Mouse (Mus musculus): ENCODE measurements around the gene Map3k19.
A peak's percentile ranks its signal among the peaks of the same experiment; 100 is the strongest.

Gene Map3k19

DNA sequence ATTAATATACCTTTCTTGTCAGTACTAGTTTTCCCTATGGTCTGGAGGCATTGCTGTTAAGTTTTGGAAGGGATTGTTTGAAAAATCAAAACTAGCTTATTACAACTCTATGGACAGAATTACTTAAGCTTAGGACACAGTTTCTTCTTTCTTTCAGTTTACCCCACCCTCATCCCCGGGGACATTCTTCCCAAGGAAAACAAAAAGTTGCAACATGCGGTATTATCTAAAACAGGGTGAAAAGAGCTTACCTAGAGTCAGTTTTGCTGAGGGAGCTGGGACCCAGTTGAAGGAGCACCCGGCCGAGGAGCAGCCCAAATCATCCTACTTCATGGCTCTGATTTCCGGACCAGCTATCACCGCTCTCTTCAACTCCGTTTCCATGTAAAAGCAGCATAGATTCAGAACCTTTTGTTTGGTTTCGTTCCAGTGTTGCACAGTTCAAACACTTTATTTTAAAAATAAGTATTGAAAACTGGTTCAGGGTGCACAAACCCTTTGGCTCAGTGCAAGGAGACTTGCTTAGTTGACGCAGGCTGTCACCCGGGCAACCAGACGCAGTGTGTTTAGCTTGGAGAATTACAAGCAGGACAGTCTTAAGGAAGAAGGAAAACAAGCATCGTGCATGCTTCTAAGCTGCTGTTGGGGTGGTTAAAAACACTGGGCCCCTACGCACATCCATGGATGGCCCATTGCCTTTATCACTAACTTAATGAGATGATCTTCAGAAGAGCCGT is at the start of gene Map3k19:
Gene Map3k19, minus strand, starts transcription at position 546 of the 737 bp plus-strand sequence.
- no peak for DNase-seq

DNA sequence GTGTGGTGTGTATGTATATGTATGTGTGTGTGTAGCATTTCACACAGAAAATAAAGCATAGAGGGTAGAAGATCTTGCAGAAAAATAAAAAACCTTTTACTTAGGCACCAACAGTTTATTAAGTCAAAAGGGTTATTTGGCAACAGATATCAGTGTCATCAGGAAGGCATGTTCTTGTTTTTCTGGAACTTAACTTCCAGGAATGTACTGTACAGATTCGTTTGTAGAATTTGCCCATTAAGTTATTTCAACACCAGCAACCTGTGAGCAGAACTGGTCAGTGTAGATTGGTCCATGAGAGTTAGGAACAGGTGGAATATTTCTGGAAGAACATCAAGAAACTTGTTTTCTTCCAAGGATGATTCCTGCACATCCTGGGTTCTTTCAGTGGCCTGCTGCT is 44.6 kb upstream of the Map3k19 start:
- no peak for DNase-seq

- no peak for DNase-seq
Observed at GRCm38 (mm10) chr1:127869276-127869675, 14.4 kb upstream of the Map3k19 start.

- DNase-seq: peak; percentile 91 to 94
Observed at GRCm38 (mm10) chr1:127868300-127869261, 13.8 kb upstream of the Map3k19 start, which contains the start of gene Rab3gap1. TSS of gene Rab3gap1 (plus strand) at chr1:127868773.

- no peak for DNase-seq
Observed at GRCm38 (mm10) chr1:127863806-127864205, 9.0 kb upstream of the Map3k19 start.

GRCm38 (mm10) chr1:127861900-127862299 is 7.1 kb upstream of the Map3k19 start:
- no peak for DNase-seq

- no peak for DNase-seq
Observed at GRCm38 (mm10) chr1:127860492-127860891, 5.7 kb upstream of the Map3k19 start.

GRCm38 (mm10) chr1:127859799-127860400 is 5.1 kb upstream of the Map3k19 start:
- no peak for DNase-seq

- no peak for DNase-seq
Observed at GRCm38 (mm10) chr1:127858945-127859648, 4.3 kb upstream of the Map3k19 start.

GRCm38 (mm10) chr1:127850075-127850610 is 4.7 kb downstream of the Map3k19 start:
- no peak for DNase-seq

GRCm38 (mm10) chr1:127845472-127845871 is 9.4 kb downstream of the Map3k19 start:
- no peak for DNase-seq

GRCm38 (mm10) chr1:127838602-127839001 is 16.2 kb downstream of the Map3k19 start:
- DNase-seq: no peak

DNA sequence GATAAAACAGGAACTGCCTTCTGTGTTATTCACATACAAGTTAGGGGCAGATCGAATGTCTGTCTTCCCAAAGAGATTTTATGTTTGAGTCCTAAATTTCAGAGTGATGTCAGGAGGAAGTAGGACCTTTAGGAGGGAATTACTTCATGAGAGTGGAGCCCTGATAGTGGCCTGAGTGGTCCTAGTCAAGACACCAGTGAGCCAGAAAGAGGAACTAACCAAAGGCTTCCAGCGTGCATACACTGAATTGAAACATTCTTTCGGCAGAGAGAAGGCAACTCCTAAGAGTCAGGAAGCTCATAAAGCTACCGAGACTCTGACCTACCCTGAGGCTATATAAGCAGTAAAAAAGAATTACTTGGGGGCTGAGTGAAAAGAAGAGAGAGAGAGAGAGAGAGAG is 18.2 kb downstream of the Map3k19 start:
- no peak for DNase-seq

- no peak for DNase-seq
Observed at GRCm38 (mm10) chr1:127834202-127834601, 20.6 kb downstream of the Map3k19 start.

- no peak for DNase-seq
Observed at GRCm38 (mm10) chr1:127833714-127834113, 21.1 kb downstream of the Map3k19 start.

DNA sequence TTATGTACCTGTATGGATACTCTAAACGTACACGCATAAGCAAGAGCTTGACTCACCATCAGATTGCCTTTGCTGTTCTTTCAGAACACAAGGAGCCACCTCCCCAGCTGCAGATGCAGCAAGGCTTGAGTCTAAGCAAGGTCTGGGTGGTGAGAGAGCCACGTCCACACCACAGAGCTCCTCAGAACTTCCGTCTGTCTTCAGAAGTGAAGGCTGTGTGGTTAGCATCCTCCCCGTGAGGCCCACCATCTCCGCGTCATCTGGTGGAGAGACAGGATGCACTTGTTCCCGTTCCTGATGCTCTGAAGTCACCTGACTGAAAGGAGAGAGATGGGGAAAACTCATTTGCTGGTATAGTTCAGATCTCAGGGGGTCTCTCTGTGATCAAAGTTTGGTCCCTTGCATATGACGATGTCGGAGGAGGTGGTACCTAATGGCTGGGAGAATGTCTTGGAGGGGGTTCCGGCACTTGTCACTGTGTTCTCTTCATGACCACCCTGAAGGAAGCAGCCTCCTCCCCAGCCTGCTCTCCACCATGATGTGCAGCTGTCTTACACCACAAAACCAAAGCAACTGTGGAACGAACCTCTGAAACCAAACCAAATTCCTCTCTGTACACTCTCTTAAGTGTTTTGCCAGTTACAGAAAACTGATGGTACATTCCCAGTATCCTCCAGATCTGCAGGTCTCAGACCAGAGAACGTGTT is 24.5 kb downstream of the Map3k19 start:
- DNase-seq: peak in 1 of 2 experiments; percentile 22

GRCm38 (mm10) chr1:127827325-127827724 is 27.5 kb downstream of the Map3k19 start:
- DNase-seq: peak in 1 of 2 experiments; percentile 37

- no peak for DNase-seq
Observed at GRCm38 (mm10) chr1:127816381-127816780, 38.5 kb downstream of the Map3k19 start.

DNA sequence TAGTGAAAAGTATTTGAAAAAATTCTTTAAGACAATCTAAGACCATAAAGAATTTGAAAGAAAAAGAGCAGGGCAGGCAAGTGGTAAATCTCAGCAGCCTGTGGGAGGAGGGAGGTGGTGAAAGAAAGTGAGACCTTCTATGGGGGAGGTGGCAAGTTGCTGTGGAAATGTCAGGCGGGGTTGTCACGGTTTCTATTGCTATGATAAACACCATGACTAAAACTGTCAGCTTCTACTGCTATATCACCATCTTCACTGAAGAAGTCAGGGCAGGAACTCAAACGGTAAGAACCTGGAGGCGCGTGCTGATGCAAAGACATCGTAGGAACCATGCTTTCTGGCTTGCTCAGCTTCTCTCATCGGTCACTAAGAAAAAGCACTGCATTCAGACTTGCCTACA is 41.9 kb downstream of the Map3k19 start:
- no peak for DNase-seq

DNA sequence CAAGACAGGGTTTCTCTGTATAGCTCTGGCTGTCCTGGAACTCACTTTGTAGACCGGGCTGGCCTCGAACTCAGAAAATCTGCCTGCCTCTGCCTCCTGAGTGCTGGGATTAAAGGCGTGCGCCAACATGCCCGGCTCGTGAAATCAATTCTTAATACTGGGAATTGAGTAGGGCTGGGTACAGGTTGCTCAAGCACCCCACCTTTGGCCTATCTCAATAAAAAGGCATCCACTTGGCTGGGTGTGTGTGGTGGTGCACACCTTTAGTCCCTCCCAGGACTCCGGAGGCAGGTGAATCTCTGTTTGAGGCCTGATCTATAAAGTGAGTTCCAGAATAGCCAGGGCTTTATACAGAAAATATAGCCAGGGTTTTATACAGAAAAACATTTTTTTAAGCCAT is 46.2 kb downstream of the Map3k19 start:
- DNase-seq: no peak

DNA sequence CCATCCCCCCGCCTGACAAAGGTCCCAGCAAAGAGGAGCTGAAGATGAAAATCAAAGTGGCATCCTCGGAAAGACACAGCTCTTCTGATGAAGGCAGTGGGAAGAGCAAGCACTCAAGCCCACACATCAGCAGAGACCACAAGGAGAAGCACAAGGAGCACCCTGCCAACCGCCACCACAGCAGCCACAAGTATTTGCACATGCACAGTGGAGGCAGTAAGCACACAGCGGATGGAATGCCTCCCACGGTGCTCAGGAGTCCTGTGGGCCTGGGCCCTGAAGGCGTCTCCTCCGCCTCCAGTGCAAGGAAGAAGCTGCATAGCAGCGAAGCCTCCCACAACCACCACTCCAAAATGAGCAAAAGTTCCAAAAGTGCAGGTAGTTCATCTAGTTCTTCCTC is 51.9 kb downstream of the Map3k19 start:
- DNase-seq: no peak

DNA sequence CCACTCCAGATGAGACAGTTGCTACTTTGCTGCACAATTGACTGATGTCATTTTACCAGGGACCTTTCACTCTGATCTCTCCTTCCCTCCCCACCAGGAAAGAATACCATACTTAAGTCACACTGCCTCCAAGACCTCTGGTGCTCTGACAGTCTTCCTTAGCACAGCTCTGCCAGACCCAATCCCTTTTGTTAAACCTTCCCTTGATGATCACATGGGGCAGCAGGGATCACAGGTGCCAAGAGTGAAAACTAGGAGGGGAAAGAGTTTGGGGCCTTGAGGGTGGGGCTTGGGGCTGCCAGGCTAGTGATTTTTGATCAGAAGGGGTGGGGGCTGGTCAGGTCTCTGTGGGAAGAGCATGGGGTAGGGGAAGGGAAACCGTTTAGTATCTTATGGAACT is 58.1 kb downstream of the Map3k19 start:
- DNase-seq: no peak

Data from lung, postnatal 4 days (tissue).